Mouse (Mus musculus) myocyte (in vitro differentiated cells): ENCODE results near the gene Gm20388.

ENCODE experiments used
- CEBPB ChIP-seq: IDR thresholded peaks from 2 replicates; pipeline ENCODE4 v1.6.1; 2011; ENCODE audit warnings: mild to moderate bottlenecking, moderate library complexity; ENCODE audit not compliant: poor library complexity, insufficient read depth, severe bottlenecking
- E2F4 ChIP-seq: IDR thresholded peaks from one replicate; pipeline ENCODE4 v1.6.1; 2011; ENCODE audit warnings: mild to moderate bottlenecking, control low read depth, moderate library complexity; ENCODE audit not compliant: insufficient read depth
- MAX ChIP-seq: IDR thresholded peaks from one replicate; pipeline ENCODE4 v1.6.1; 2011; ENCODE audit warnings: low read depth, mild to moderate bottlenecking, control low read depth
- MYOD1 ChIP-seq, 3 experiments: IDR thresholded peaks; one replicate each; pipeline ENCODE4 v1.6.1; 2011; ENCODE audit warnings: control low read depth in 2 of 3, low read depth in 2 of 3, mild to moderate bottlenecking in 2 of 3, moderate library complexity in 1 of 3; ENCODE audit not compliant: insufficient read length in 2 of 3, control insufficient read depth in 1 of 3
- MYOG ChIP-seq, 3 experiments: IDR thresholded peaks; one replicate each; pipeline ENCODE4 v1.6.1; 2011; ENCODE audit warnings: control low read depth in 2 of 3, low read depth in 2 of 3, mild to moderate bottlenecking in 2 of 3; ENCODE audit not compliant: insufficient read length in 2 of 3, control insufficient read depth in 1 of 3, insufficient read depth in 1 of 3
- POLR2A ChIP-seq: IDR thresholded peaks from one replicate; pipeline ENCODE4 v1.6.1; 2011; ENCODE audit warnings: low read depth, mild to moderate bottlenecking, control low read depth, moderate library complexity; ENCODE audit not compliant: insufficient read length
- POLR2AphosphoS2 ChIP-seq: IDR thresholded peaks from one replicate; pipeline ENCODE4 v1.6.1; 2011; ENCODE audit warnings: low read depth, control low read depth; ENCODE audit not compliant: insufficient read length
- REST ChIP-seq: IDR thresholded peaks from one replicate; pipeline ENCODE4 v1.6.1; 2011; ENCODE audit warnings: mild to moderate bottlenecking, control low read depth, moderate library complexity; ENCODE audit not compliant: insufficient read depth, insufficient read length
- TCF12 ChIP-seq: IDR thresholded peaks from one replicate; pipeline ENCODE4 v1.6.1; 2011; ENCODE audit warnings: mild to moderate bottlenecking, control low read depth; ENCODE audit not compliant: poor library complexity, insufficient read depth, severe bottlenecking
- TCF3 ChIP-seq: IDR thresholded peaks from one replicate; pipeline ENCODE4 v1.6.1; 2011; ENCODE audit warnings: low read depth, control low read depth; ENCODE audit not compliant: insufficient read length
- USF1 ChIP-seq: IDR thresholded peaks from one replicate; pipeline ENCODE4 v1.6.1; 2011; ENCODE audit warnings: low read depth, mild to moderate bottlenecking, control low read depth, moderate library complexity

DNA sequence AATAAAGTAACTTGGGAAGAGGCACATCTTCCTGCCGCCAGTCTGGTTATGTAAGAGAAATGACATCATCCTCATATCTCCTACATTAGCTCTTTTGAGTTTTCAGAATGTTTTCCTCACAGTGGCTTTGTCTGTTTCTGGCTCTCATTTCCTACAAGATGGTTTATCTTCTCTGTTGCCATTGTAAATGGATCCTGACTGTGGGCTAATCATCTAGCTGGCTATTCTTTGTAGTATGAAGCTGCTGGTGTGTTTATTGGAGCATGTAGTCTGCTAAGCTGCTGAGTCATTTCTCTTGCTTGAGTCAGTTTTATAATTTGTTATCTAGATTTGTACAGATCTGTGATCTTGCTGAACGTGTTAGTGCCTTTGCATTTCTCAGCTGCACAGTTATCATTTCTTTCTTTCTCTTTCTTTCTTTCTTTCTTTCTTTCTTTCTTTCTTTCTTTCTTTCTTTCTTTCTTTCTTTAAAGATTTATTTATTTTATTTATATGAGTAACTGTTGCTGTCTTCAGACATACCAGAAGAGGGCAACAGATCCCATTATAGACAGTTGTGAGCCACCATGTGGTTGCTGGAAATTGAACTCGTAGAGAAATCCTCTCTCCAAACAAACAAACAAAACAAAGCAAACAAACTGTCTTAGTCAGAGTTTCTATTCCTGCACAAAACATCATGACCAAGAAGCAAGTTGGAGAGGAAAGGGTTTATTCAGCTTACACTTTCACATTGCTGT is 3723.9 kb downstream of the Gm20388 start:
- TF ChIP-seq POLR2A = no peak
- TF ChIP-seq E2F4 = no peak
- no peak for TF ChIP-seq CEBPB
- no peak for TF ChIP-seq TCF3
- no peak for TF ChIP-seq MYOD1 (IDR thresholded peaks at IDR 0.05; ENCODE audit: control insufficient read depth in 1 of 3, insufficient read length in 2 of 3, low read depth in 2 of 3)
- TF ChIP-seq USF1 = no peak
- TF ChIP-seq TCF12 = no peak
- TF ChIP-seq POLR2AphosphoS2 = no peak
- no peak for TF ChIP-seq MYOG (IDR thresholded peaks at IDR 0.05; ENCODE audit: control insufficient read depth in 1 of 3, insufficient read depth in 1 of 3, insufficient read length in 2 of 3, low read depth in 2 of 3)
- no peak for TF ChIP-seq MAX
- TF ChIP-seq REST = no peak
